Mouse (Mus musculus) heart, embryonic 10.5 days (tissue): ENCODE data around the gene Cited2. TPM values are rescaled to one million over a fixed set of nuclear protein-coding genes. Genes with fewer than 3 reads are reported as not detected.

Source experiments
- DNase-seq: peaks from one replicate; pipeline ENCODE4 v3.0.0-alpha.2; 2017; ENCODE audit warnings: low spot score
- H3K27ac ChIP-seq: fragments of 300-500 bp; sonication (generic); 2 replicates; pipeline ENCODE4 v1.5.1; 2016; ENCODE audit warnings: mild to moderate bottlenecking
- H3K27me3 ChIP-seq: fragments of 300-500 bp; sonication (generic); 2 replicates; pipeline ENCODE4 v1.6.1; 2016; ENCODE audit warnings: mild to moderate bottlenecking; ENCODE audit not compliant: poor library complexity, insufficient read depth, severe bottlenecking
- H3K36me3 ChIP-seq: fragments of 300-500 bp; sonication (generic); 2 replicates; pipeline ENCODE4 v1.6.1; 2016; ENCODE audit warnings: mild to moderate bottlenecking, moderate library complexity
- H3K4me1 ChIP-seq: fragments of 300-500 bp; sonication (generic); 2 replicates; pipeline ENCODE4 v1.6.1; 2016; ENCODE audit warnings: mild to moderate bottlenecking
- H3K4me3 ChIP-seq: fragments of 300-500 bp; sonication (generic); 2 replicates; pipeline ENCODE4 v1.5.1; 2016; ENCODE audit warnings: mild to moderate bottlenecking, moderate library complexity
- H3K9me3 ChIP-seq: fragments of 300-500 bp; sonication (generic); 2 replicates; pipeline ENCODE4 v1.6.1; 2016; ENCODE audit warnings: mild to moderate bottlenecking, moderate library complexity
- WGBS: fragments of 180-500 bp; shearing (Covaris S2); methylation state at CpG from one replicate; pipeline ENCODE4 v1.1.7; 2016; 5-methylcytosine and 5-hydroxymethylcytosine counted together
- polyA plus RNA-seq: library from polyadenylated mRNA; unstranded; fragments of >200 nt; fragmentation: Nextera tagmentation; extraction: Ambion mirVana; gene quantifications from 2 replicates; pipeline ENCODE4 v1.2.1, GENCODE M21; 2016

Gene Cited2
- polyA plus RNA-seq, 1 experiment from 2014 or later: 60.1 TPM

DNA sequence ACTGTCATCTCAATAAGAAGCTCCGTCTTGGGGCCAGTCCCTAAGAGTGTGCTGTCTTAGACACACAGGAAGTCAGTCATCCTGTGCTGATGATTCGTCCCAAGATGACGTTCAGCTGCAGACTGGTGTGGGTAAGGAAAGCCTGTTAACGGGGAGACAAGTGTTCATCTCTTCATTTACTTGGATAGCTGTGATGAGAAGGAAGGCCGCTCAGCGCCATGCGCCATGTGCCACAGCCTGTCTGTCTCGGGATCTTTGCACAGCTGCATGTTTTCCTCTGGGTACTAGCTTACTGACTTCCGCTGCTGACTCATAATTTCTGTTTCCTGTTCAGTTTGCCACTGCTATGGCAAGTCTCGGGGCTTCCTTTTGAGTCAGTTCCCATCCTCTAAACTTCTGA lies 49.3 kb downstream of the Cited2 start:
- DNase-seq: no peak
- no peaks in the 10 kb centered on the region for H3K9me3 ChIP-seq
- peaks cover 8% of the 10 kb centered on the region; the same call in 1 of the 2 replicates for H3K4me1 ChIP-seq
- H3K27me3 ChIP-seq: no peaks in the 10 kb centered on the region
- H3K36me3 ChIP-seq: no peaks in the 10 kb centered on the region
- H3K27ac ChIP-seq: no peak overlapping the region
- H3K4me3 ChIP-seq: no peak overlapping the region
- WGBS: 72% methylated on average over 10 of the region's 10 CpGs

DNA sequence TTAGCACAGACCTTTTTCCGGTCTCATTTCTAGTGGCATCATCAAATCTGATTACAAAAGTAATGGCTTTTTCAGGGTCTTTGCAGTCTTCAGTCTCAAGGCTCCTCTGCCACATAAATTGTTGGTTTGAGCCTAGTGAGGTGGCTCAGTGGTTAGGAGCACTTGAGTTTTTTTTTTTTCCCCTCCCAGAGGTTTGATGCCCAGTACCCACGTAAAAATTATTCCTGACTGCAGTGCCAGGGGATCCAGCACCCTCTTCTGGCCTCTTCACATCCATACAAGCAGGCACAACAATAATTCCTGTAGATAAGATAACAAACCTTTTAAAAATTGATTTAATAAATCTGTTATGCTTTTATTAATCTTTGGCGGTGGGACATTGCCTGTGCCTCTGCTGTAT lies 51.3 kb downstream of the Cited2 start:
- Histone ChIP-seq H3K9me3 (no peaks in the 10 kb centered on the region), H3K4me3 (no peak overlapping the region), H3K27me3 (no peaks in the 10 kb centered on the region), H3K4me1 (peaks cover 5% of the 10 kb centered on the region; the same call in 1 of the 2 replicates), H3K27ac (no peak overlapping the region), H3K36me3 (no peaks in the 10 kb centered on the region)
- no peak for DNase-seq
- 83% methylated on average over 3 of the region's 3 CpGs for WGBS

DNA sequence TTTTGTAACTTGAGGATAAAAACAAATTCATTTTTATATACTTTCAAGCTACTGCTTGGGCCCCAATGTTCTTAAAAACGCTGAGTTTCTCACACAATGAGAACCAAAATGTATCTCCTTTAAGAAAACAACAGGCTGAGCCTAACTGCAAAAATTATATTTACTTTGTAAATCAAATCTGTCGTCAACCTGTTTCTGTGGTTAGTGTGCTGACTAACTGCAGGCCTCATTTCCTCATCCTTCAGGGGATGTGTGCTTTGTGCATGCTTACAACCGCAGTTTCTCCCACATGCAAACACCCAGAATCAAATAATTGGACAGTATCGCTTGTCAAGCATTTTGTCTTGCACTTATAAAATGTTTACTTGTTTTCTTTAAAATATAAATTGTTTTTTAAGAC lies 52.1 kb downstream of the Cited2 start:
- peaks cover 5% of the 10 kb centered on the region; the same call in 1 of the 2 replicates for H3K4me1 ChIP-seq
- no peaks in the 10 kb centered on the region for H3K36me3 ChIP-seq
- WGBS: 69% methylated on average over 4 of the region's 4 CpGs
- no peaks in the 10 kb centered on the region for H3K27me3 ChIP-seq
- 0 out of 2 replicates have a peak, but pooled peaks cover 3% of the 10 kb centered on the region for H3K9me3 ChIP-seq
- no peak overlapping the region for H3K4me3 ChIP-seq
- no peak overlapping the region for H3K27ac ChIP-seq
- no peak for DNase-seq

Other genes starting within 250 kb of the Cited2 start
- gene Txlnb, start 73.0 kb downstream of the Cited2 start, polyA plus RNA-seq: 18.8 and 41.2 TPM in 2 replicates
- 2.9 TPM in 2 replicates for gene Heca, start 224.8 kb downstream of the Cited2 start, polyA plus RNA-seq